Mouse (Mus musculus) mouse embryonic stem cell (cell line): ENCODE data around the gene Gm7247.
"Not testable (repeated sequence)": the region's sequence is repeated elsewhere in the genome, so short reads cannot be mapped to it uniquely, and the experiment has no call there.

Source experiments
- in situ Hi-C, 2 experiments: fragments of 300-500 bp; cut with MboI; formaldehyde crosslinking; loops; 1 replicate in 1 of 2; 3 replicates in 1 of 2; pipeline ENCODE4 v1.14.3; 2019 to 2020; ENCODE audit warnings: low sequenced_read_pairs in 2 of 2, low pct_unique_long_range_greater_than_20kb in 1 of 2, mixed read lengths in 1 of 2; ENCODE audit not compliant: unreplicated experiment in 1 of 2

Gm7247 gene

DNA sequence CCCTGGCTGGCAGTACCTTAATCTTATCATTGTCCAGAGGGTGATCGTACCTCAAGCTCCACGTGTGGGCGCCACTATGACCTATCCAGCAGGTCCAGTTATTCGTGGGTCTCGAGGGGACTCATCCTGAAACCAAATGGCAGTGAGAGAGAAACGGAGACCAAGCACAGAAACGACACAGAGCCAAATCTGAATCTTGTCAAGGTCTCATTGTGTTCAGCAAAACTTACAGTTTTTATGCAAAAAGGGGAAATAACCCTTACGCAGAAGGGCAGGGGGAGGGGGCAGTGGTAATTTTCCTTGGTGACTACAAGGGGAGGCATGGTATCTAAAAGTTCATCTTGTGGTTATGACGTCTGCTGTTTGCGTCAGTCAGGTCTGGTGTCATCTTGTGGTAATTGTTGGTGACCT, 121.4 kb downstream of the Gm7247 start:
- in situ Hi-C loops = not testable (repeated sequence)

DNA sequence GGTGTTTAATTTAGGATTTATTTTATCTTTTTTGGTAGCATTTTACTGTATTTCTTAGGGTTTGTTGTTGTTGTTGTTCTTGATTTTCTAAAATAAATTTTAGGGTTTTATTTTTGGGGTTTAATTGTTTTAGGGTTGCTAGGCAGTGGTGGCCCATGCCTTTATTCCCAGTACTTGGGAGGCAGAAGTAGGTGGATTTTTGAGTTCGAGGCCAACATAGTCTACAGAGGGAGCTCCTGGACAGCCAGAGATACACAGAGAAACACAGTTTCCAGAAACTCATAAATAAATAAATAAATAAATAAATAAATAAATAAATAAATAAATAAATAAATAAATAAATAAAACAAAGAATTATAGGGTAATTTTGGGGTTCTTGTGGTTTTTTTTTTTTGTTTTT, 122.1 kb downstream of the Gm7247 start:
- in situ Hi-C loops = no loop called here

- in situ Hi-C loops = no loop called here
These were observed 124.6 kb downstream of the Gm7247 start for GRCm38 (mm10) chr14:51486111-51486510.

DNA sequence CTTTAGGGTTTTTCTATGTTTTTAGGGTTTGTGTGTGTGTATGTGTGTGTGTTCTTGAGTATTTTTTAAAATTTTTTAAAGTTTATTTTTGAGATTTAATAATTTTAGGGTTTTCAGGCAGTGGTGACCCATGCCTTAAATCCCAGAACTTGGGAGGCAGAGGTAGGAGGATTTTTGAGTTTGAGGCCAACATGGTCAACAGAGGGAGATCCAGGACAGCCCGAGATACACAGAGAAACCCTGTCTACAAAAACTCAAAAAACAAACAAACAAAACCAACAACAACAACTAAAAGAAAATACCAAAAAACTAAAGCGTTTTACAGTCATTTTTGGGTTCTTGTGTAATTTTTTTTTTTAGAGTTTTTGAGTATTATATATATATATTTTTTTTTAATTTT, 134.2 kb downstream of the Gm7247 start:
- in situ Hi-C loops = no loop called here

DNA sequence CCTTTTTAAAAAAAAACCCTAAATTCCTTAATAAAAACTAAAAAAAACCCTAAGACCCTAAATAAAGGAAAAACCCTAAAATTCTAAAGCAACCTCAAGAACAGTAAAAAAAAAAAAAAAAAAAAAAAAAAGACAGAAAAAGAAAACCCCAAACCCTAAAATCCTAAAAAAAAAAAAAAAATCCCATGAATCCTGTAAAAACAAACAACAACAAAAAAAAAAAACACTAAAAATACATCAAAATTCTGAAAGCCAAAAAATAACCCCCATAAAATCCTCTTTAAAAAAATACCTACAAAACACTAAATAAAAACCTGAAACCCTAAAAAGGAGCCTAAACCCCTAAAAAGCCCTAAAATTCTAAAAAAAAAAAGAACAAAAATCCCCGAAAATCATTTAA, 135.4 kb downstream of the Gm7247 start:
- in situ Hi-C loops = no loop called here

DNA sequence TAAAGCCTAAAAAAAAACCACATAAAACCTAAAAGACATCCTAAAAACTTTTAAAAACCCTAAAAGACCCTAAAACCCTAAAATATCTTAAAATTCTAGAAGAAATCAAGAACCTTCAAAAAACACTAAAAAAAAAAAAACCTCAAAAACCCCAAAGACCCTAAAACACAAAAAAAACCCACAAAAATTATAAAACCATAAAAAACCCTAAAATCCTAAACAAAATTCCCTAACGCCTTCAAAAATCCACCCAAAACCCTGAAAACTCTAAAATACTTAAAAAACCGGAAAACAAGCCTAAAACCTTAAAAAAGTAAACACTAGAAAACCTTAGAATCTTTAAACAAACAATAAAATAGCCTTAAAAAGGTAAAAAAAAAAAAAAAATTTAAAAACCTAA, 136.4 kb downstream of the Gm7247 start:
- in situ Hi-C loops = no loop called here

GRCm38 (mm10) chr14:51499707-51500275, 138.2 kb downstream of the Gm7247 start:
- in situ Hi-C loops = no loop called here

DNA sequence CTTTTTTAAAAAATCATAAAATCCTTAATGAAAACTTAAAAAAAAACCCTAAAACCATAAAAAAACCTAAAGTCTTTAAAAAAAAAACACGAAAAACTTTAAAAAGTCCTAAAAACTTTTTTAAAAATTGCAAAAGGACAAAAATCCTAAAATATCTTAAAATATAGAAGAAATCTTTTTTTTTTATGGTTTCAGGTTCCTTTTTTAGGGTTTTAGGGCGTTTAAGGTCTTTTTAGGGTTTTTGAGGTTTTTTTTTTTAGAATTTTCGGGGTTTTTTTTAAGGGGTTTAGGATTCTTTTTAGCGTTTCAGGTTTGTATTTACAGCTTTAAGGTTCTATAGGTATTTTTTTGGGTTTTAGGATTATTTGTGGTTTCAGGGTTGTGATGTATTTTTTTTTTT, 138.9 kb downstream of the Gm7247 start:
- in situ Hi-C loops = no loop called here

- in situ Hi-C loops = no loop called here
These were observed 145.9 kb downstream of the Gm7247 start for GRCm38 (mm10) chr14:51507416-51507815.

DNA sequence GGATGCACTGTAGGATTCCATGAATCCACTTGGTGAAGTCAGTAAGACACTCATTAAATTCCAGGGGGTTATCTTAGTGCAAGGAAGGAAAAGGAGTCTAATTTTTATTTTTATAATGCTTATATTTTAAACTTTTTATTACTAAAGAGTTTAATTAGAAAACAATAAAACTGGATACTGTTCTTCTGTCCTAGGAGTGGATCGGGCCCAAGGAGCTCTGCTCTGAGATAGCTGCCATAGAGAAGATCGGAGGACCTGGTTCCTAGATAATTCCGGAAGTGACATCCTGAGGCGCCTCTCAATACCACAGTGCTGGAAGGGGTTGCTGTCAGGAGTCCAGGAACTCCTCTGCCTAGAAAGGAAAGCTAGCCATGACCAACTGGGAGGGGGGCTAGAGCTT, 190.9 kb downstream of the Gm7247 start, which contains the start of gene Gm5622:
Gene Gm5622, plus strand, starts transcription at position 301 of the 400 bp plus-strand sequence.
- in situ Hi-C loops = loop anchor here in 1 of 2 experiments (25.0 kb wide), 1 partner anchor 110 kb away; no protein-coding TSS in a partner anchor

GRCm38 (mm10) chr14:51573963-51574362, 212.4 kb downstream of the Gm7247 start, which contains the start of gene Gm17175:
Gm17175 (minus strand) TSS chr14:51574063.
- in situ Hi-C loops = loop anchor here in 1 of 2 experiments (25.0 kb wide), 1 partner anchor 88 kb away; no protein-coding TSS in a partner anchor

DNA sequence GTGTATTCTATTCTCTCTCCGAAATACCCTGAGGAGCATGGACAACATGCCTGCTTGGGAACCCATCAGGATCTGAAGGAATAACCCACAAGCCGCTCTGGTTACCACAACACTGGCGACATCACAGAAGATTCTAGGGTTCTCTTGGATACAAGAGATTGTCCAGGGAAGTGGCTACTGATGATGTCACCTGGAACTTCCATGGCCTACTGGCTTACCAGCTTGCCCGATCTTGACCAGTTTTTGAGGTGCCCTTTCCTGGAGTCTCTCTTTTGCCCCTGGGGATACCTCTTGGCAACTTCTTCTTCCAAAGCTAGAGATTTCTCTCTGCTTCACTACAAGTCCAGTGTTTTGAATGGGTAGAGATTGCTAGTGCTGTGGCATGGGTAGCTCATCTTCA, 230.5 kb downstream of the Gm7247 start, which contains the start of gene Gm17174:
Gene Gm17174, minus strand, starts transcription at position 101 of the 400 bp plus-strand sequence.
- in situ Hi-C loops = not testable (repeated sequence)

- in situ Hi-C loops = no loop called here
These were observed 249.7 kb downstream of the Gm7247 start, which contains the start of gene Gm17078 for GRCm38 (mm10) chr14:51611210-51611609. Gm17078 (minus strand) TSS chr14:51611310.
